Mouse (Mus musculus) liver, embryonic 11.5 days (tissue): Measurements from ENCODE around the gene Rnf113a2. TPM values are rescaled to one million over a fixed set of nuclear protein-coding genes. Genes with fewer than 3 reads are reported as not detected.

Source experiments
- ATAC-seq: fragments of 200-750 bp; cut with Nextera tagmentation; replicated peaks from 2 replicates; pipeline ENCODE4 v1.8.0; 2017; ENCODE audit warnings: moderate number of reproducible peaks, mild to moderate bottlenecking, moderate TSS enrichment, moderate library complexity; ENCODE audit not compliant: low FRiP score
- DNase-seq: peaks from one replicate; pipeline ENCODE4 v3.0.0-alpha.2; 2017; ENCODE audit warnings: low spot score
- H3K27ac ChIP-seq: fragments of 300-500 bp; sonication (generic); 2 replicates; pipeline ENCODE4 v1.5.1; 2014; ENCODE audit warnings: mild to moderate bottlenecking, low read depth, low read length, control low read depth
- H3K27me3 ChIP-seq: fragments of 300-500 bp; sonication (generic); replicated peaks from 2 replicates; pipeline ENCODE4 v1.6.1; 2014; ENCODE audit warnings: low read length, mixed read lengths; ENCODE audit not compliant: control insufficient read depth, insufficient read depth
- H3K36me3 ChIP-seq: fragments of 300-500 bp; sonication (generic); 2 replicates; pipeline ENCODE4 v1.6.1; 2014; ENCODE audit warnings: mild to moderate bottlenecking, low read length, moderate library complexity, mixed read lengths; ENCODE audit not compliant: control insufficient read depth, insufficient read depth
- H3K4me1 ChIP-seq: fragments of 300-500 bp; sonication (generic); replicated peaks from 2 replicates; pipeline ENCODE4 v1.6.1; 2014; ENCODE audit warnings: low read length, mixed read lengths; ENCODE audit not compliant: control insufficient read depth, insufficient read depth
- H3K4me2 ChIP-seq: fragments of 300-500 bp; sonication (generic); 2 replicates; pipeline ENCODE4 v1.6.1; 2014; ENCODE audit warnings: mild to moderate bottlenecking, control low read depth, moderate library complexity
- H3K4me3 ChIP-seq: fragments of 300-500 bp; sonication (generic); 2 replicates; pipeline ENCODE4 v1.5.1; 2014; ENCODE audit warnings: low read depth, low read length, control low read depth
- H3K9ac ChIP-seq: fragments of 300-500 bp; sonication (generic); 2 replicates; pipeline ENCODE4 v1.6.1; 2014; ENCODE audit warnings: low read depth, low read length, control low read depth
- H3K9me3 ChIP-seq: fragments of 300-500 bp; sonication (generic); 2 replicates; pipeline ENCODE4 v1.6.1; 2016; ENCODE audit warnings: low read length, inconsistent platforms, mixed read lengths; ENCODE audit not compliant: control insufficient read depth
- WGBS: fragments of 180-500 bp; shearing (Covaris S2); extraction: QIAGEN DNeasy Blood & Tissue Kit; methylation state at CpG from one replicate; pipeline ENCODE4 v1.1.7; 2014; 5-methylcytosine and 5-hydroxymethylcytosine counted together
- polyA plus RNA-seq: library from polyadenylated mRNA; unstranded; fragments of >200 nt; fragmentation: Nextera tagmentation; extraction: Ambion mirVana; gene quantifications from 2 replicates; pipeline ENCODE4 v1.2.1, GENCODE M21; 2014

Gene Rnf113a2
- polyA plus RNA-seq, 1 experiment from 2014 or later: 25.6 TPM

DNA sequence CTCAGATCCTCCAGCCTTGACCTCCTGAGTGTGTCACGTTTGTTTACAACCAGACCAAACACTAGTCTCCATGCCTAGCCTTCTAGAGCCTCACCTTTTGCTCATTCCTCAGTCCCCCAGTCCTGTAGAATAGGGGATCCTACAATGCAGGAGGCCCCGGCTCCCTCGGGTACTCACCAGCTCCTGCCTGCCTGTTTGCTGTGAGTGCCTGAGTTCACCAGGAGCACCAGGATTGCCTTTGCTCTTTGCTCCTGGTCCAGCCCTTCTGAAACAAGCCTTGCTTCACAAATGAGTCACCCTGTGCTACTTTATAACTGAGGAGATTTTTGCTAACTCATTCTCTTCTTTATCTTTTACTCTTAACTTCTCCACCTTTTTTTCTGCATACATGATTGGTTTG is 16.3 kb upstream of the Rnf113a2 start:
- 71% methylated on average over 3 of the region's 3 CpGs for WGBS
- H3K9ac ChIP-seq: no peak overlapping the region
- no peaks in the 10 kb centered on the region for H3K9me3 ChIP-seq
- H3K4me3 ChIP-seq: no peak overlapping the region
- DNase-seq (no peak), ATAC-seq (no peak)
- peak overlapping the region; percentile 8; the same call in 1 of the 2 replicates for H3K4me2 ChIP-seq
- H3K27ac ChIP-seq: peak overlapping the region; percentile 59; the same call in 1 of the 2 replicates
- H3K36me3 ChIP-seq: no peaks in the 10 kb centered on the region
- H3K4me1 ChIP-seq: peaks cover 9% of the 10 kb centered on the region; the same call in 1 of the 2 replicates
- H3K27me3 ChIP-seq: no peaks in the 10 kb centered on the region

DNA sequence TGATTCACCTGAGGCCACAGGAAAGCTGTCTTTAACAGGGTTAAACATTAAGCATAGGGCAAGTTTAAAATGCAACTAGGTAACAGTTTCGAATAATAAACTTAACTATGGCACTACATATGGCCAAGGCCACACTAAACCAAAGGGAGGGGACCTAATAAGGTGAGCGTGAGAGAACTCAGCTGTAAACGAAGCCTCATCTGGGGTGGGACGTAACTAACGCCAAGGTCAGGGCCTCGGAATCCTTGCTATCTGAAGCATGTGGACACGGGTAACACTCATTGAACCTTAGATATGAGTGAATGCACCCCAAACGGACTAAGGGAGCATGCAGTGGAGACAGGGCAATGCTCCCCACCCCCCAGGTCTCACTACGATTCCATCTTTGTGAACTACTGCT is 14.1 kb upstream of the Rnf113a2 start:
- Histone ChIP-seq H3K27me3 (no peaks in the 10 kb centered on the region), H3K4me1 (peaks cover 12% of the 10 kb centered on the region), H3K4me2 (no peak overlapping the region), H3K27ac (no peak overlapping the region), H3K9me3 (no peaks in the 10 kb centered on the region), H3K9ac (no peak overlapping the region), H3K4me3 (no peak overlapping the region), H3K36me3 (no peaks in the 10 kb centered on the region)
- WGBS: 62% methylated on average over 9 of the region's 9 CpGs
- DNase-seq (no peak), ATAC-seq (no peak)

- Histone ChIP-seq H3K36me3 (no peaks in the 10 kb centered on the region), H3K27me3 (peaks cover 3% of the 10 kb centered on the region; the same call in 1 of the 2 replicates), H3K9me3 (no peaks in the 10 kb centered on the region), H3K27ac (no peak overlapping the region), H3K4me1 (peaks cover 13% of the 10 kb centered on the region), H3K4me2 (no peak overlapping the region), H3K9ac (no peak overlapping the region), H3K4me3 (no peak overlapping the region)
- DNase-seq: no peak
- ATAC-seq: no peak
- WGBS: 88% methylated on average over 6 of the region's 6 CpGs
These were observed 12.5 kb upstream of the Rnf113a2 start for GRCm38 (mm10) chr12:84404541-84404940.

- no peak overlapping the region for H3K9ac ChIP-seq
- peaks cover 4% of the 10 kb centered on the region; the same call in 1 of the 2 replicates for H3K27me3 ChIP-seq
- ATAC-seq (no peak), DNase-seq (no peak)
- H3K4me1 ChIP-seq: peaks cover 7% of the 10 kb centered on the region
- H3K27ac ChIP-seq: no peak overlapping the region
- H3K4me3 ChIP-seq: no peak overlapping the region
- H3K9me3 ChIP-seq: no peaks in the 10 kb centered on the region
- no peaks in the 10 kb centered on the region for H3K36me3 ChIP-seq
- WGBS: 49% methylated on average over 4 of the region's 4 CpGs
- no peak overlapping the region for H3K4me2 ChIP-seq
These were observed 9.7 kb upstream of the Rnf113a2 start for GRCm38 (mm10) chr12:84407259-84407658.

GRCm38 (mm10) chr12:84407874-84408818 is 8.8 kb upstream of the Rnf113a2 start:
- Histone ChIP-seq H3K9ac (peak overlapping the region; percentile 77), H3K27ac (peak overlapping the region; percentile 33; the same call in 1 of the 2 replicates)
- peak; percentile 54 for DNase-seq

GRCm38 (mm10) chr12:84408819-84409507 is 8.0 kb upstream of the Rnf113a2 start, which contains the start of the genes Entpd5 and Bbof1:
Gene Entpd5, minus strand, starts transcription at chr12:84409029.
Gene Bbof1, plus strand, starts transcription at chr12:84409071.
- no peaks in the 10 kb centered on the region for H3K9me3 ChIP-seq
- H3K27me3 ChIP-seq: peaks cover 4% of the 10 kb centered on the region; the same call in 1 of the 2 replicates
- peak within 1 kb of the TSS; percentile 77 for H3K9ac ChIP-seq
- peak; percentile 85 for DNase-seq
- peaks cover 7% of the 10 kb centered on the region for H3K4me1 ChIP-seq
- peak within 1 kb of the TSS; percentile 33; the same call in 1 of the 2 replicates for H3K27ac ChIP-seq
- H3K4me3 ChIP-seq: peak within 1 kb of the TSS; percentile 77
- peak within 1 kb of the TSS; percentile 84 for H3K4me2 ChIP-seq
- WGBS: 3% methylated on average over 53 of the region's 63 CpGs
- peak; percentile 94 for ATAC-seq
- no peaks in the 10 kb centered on the region for H3K36me3 ChIP-seq

More at GRCm38 (mm10) chr12:84407874-84408818, 8.8 kb upstream of the Rnf113a2 start:
- Histone ChIP-seq H3K4me3 (peak overlapping the region; percentile 77), H3K36me3 (no peaks in the 10 kb centered on the region), H3K9me3 (no peaks in the 10 kb centered on the region), H3K4me2 (peak overlapping the region; percentile 84), H3K4me1 (peaks cover 7% of the 10 kb centered on the region), H3K27me3 (peaks cover 4% of the 10 kb centered on the region; the same call in 1 of the 2 replicates)
- ATAC-seq: peak; percentile 64
- WGBS: 1% methylated on average over 49 of the region's 52 CpGs

DNA sequence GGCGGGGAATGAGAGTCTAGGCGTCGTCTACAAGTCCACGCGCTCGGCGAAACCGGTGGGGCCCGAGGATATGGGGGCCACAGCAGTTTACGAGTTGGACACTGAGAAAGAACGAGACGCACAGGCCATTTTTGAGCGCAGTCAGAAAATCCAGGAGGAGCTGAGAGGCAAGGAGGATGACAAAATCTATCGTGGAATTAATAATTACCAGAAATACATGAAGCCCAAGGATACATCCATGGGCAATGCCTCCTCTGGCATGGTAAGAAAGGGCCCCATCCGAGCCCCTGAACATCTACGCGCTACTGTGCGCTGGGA is 568 bp downstream of the Rnf113a2 start:
- no peaks in the 10 kb centered on the region for H3K36me3 ChIP-seq
- WGBS: 33% methylated on average over 18 of the region's 18 CpGs
- H3K4me1 ChIP-seq: 0 out of 2 replicates have a peak, but pooled peaks cover 4% of the 10 kb centered on the region
- H3K27me3 ChIP-seq: no peaks in the 10 kb centered on the region
- peak overlapping the region; percentile 72 for H3K9ac ChIP-seq
- peak overlapping the region; percentile 28; the same call in 1 of the 2 replicates for H3K27ac ChIP-seq
- ATAC-seq: no peak
- H3K4me3 ChIP-seq: peak overlapping the region; percentile 68
- peak overlapping the region; percentile 86 for H3K4me2 ChIP-seq
- DNase-seq: no peak
- H3K9me3 ChIP-seq: no peaks in the 10 kb centered on the region

DNA sequence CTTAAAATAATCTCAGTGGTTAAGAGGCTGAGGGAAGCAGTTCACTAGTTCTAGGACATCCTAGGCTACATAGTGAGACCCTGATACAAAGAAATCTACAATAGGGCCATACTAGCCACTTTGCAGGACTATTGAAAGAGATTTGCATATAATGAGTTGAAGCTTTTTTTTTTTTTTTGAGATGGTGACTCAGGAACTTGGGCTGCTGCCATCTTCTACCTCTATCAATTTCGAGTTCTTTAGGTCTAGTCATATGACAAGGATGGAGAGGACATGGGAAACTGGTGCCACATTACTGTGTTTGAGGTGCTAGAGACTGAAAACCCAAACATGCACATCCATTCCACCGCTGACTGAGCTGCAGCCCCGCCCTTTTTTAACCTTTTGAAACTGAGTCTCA is 7.0 kb downstream of the Rnf113a2 start:
- DNase-seq: no peak
- Histone ChIP-seq H3K4me1 (no peaks in the 10 kb centered on the region), H3K9ac (no peak overlapping the region), H3K4me3 (no peak overlapping the region), H3K27ac (no peak overlapping the region), H3K27me3 (no peaks in the 10 kb centered on the region), H3K36me3 (no peaks in the 10 kb centered on the region), H3K4me2 (no peak overlapping the region), H3K9me3 (no peaks in the 10 kb centered on the region)
- no peak for ATAC-seq
- 55% methylated on average over 3 of the region's 3 CpGs for WGBS
